Mouse (Mus musculus): ENCODE results near the gene Mpz.

Gene Mpz

DNA sequence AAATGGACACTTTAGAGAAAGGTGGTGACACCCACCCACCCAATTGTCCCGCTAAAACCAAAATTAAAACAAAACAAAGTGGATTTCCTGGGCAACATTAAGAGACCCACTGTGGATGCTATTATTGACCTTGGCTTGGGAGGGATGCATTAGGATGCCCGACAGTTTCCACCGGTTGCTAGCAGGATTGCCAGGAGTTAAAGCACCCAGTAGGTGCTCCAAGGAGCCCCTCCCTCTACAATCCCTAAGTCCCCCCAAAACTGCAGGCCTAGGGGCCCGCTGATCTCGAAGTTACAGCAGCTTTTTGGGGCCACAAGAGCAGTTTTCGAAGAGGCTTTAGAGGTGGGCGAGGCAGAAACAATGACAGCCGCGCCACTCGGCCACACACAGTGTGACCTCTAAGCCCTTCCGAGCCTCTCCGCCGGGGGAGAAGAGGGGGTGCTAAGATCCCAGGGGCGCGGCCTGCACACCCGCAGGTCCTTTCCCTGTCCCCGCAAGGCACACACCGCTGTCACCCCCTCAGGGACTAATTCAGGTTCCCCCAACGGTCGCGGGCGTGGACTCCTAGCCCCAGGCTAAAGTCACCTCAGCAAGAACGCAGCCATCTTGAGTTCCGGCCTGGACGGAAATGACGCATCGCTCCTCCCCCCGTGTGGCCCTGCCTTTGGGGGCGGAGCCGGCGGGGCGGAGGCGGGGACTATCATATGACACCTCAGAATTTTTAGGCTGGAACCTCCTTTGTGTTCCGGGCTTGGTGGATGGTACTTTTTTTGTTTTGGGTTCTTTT lies at the start of gene Mpz, which contains the start of gene Sdhc:
Gene Mpz (plus strand): TSS at position 738 of the 787 bp plus-strand sequence.
Gene Sdhc (minus strand): TSS at position 630 of the 787 bp plus-strand sequence.
- peak; percentile 90 to 95 for DNase-seq (ENCODE audit: low spot score in 2 of 2)

DNA sequence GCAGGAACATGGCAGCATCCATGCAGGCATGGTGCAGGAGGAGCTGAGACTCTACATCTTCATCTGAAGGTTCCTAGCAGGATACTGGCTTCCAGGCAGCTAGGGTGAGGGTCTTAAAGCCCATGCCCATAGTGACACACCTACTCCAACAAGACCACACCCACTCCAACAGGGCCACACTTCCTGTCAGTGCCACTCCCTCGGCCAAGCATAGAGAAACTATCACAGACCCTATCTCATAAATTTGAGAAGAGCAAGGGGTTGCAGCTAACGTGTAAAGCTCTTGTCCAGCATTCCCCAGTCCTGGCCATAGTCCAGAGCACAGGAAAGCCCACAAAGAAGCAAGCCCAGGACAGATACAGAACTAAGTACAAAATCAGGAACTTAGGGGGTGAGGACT lies 49.5 kb upstream of the Mpz start:
- no peak for DNase-seq (ENCODE audit: low spot score in 2 of 2)

DNA sequence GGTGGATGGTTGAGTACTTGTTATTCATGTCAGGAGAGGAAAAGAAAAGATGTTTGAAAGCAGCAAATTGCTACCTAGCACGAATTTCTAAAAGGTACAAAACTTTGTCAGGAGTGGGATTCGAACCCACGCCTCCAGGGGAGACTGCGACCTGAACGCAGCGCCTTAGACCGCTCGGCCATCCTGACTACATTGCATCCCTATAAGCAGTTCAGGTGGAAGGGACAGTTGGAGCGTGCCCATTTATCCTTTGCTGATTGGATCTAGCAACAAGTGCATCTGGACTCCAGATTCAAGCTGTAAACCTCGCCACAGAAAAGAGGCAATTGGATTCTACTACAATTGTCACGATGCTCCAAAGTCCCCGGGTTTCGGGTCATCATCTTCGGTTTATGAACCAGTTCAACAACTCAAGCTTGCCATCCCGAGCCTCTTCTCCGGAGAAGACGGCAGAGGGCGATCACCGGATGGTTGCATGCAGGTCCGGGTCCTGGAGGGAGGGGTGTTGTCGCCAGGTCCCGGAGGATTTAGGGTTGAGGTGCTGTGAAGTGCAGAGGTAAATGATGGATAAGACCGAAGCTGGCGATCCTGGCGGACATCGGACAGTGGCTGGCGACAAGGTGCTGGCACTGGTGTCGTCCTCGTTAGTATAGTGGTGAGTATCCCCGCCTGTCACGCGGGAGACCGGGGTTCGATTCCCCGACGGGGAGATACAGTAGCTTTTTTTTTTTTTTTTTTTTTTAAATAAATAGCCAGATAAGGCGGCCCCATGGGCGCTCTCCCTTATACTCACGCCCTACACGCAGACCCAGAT lies 48.6 kb upstream of the Mpz start:
- DNase-seq (ENCODE audit: low spot score in 2 of 2): peak; percentile 83 to 92

DNA sequence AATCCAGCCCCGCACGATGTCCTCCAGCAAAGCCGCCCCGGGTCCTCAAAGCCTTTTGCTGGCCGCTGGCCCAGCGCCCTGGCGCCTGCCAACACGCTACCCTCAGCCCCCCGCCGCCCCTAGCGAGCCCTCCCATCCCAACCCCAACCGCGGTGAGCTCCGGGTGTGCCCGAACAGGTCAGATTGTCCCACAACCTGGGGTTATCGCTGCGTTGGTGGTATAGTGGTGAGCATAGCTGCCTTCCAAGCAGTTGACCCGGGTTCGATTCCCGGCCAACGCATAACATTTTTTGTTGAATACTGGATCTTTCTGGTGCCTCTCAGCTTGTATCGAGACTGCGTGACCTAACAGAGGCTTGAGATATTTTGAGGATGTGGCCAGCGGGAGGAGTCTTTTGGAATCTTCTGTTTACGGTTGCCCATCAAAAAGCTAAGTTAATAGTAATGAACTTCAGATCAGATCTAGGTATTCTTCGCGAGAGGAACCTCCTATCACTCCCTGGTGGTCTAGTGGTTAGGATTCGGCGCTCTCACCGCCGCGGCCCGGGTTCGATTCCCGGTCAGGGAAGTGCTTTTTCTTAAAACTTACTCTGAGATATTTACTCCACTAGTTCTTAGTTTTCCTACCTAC lies 47.8 kb upstream of the Mpz start:
- DNase-seq (ENCODE audit: low spot score in 2 of 2): peak; percentile 82 to 89

DNA sequence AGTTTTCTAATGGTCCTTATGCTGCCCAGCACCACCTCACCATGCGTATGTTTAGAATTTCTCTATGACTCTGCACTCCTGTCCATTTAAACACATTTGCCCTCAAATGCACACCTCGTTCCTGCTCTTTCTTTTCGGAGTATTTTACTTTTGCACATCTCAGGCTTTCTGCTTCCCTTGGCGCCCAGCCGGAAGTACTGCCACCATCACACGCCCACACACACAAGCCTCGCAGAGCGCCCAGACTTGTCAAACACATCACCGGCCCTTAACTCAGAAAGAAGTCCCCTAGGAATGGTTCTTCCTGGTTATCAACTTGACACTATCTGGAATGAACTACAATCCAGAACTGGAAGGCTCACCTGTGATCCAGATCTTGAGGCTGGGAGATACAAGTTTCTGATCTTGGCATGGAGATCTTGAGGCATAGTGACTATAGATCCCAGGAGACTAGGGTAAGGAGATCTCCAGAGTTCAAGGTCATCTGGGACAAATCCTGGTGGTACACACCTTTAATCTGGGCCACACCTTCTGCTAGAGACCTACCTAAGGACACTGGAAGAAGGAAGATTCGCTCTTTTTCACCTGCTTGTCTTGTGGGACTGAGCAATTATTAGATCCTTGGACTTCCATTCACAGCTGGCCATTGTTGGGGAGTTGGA lies 47.2 kb upstream of the Mpz start:
- DNase-seq (ENCODE audit: low spot score in 2 of 2): no peak

DNA sequence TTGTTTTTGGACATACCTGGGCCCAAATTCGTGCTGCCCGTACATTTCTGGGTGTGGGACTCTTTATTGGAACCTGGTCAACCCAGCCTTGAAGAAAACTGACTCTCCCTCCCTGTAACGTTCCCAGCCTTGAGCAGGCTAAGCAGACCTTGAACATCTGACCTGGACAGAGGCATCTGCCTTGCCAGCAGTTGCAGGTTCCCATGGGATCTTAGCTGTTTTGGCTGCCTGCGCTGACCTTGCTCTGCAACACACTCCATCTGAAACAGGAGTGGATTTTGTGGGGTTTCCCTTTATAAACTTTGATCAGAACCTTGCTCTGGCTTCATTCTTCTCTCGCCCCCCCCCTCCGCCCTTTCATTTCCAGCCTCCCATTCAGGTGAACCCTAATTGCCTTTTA lies 45.3 kb upstream of the Mpz start:
- DNase-seq (ENCODE audit: low spot score in 2 of 2): no peak

DNA sequence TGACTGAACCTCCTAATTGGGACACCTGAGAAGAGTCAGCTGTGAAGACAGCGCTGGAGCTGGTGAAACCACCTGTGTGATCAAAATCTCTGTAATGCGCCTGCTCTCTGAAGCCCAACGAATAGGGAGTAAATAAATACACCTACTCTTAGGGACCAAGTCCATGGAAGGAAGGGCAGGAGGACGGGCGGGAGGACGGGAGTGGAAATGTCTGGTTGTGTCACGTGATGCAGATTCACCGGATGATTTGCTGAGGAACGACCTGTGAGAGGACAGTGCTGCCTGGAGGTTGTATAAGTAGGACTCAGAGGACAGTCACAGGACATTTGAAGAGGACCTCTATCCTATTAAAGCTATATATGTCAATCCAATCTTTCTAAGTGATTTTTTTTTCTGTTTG lies 40.9 kb upstream of the Mpz start:
- DNase-seq (ENCODE audit: low spot score in 2 of 2): no peak

DNA sequence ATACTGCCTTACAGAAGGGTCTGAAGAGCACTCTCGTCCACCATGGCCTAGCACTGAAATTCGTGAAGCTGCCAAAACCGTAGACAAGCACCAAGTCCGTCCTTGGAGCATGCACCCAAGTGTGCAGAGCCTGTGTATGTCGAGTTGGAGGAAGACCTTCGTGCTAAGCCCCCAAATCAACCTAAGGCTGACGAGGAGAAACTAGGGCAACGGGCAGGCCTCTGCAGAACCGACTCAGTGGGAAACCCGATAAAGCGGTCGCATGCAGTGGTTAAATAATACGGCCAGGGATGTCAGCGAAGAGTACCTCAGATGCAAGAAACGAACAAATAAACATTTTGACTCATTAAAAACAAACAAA lies 39.9 kb upstream of the Mpz start:
- DNase-seq (ENCODE audit: low spot score in 2 of 2): peak in 1 of 2 experiments; percentile 23

DNA sequence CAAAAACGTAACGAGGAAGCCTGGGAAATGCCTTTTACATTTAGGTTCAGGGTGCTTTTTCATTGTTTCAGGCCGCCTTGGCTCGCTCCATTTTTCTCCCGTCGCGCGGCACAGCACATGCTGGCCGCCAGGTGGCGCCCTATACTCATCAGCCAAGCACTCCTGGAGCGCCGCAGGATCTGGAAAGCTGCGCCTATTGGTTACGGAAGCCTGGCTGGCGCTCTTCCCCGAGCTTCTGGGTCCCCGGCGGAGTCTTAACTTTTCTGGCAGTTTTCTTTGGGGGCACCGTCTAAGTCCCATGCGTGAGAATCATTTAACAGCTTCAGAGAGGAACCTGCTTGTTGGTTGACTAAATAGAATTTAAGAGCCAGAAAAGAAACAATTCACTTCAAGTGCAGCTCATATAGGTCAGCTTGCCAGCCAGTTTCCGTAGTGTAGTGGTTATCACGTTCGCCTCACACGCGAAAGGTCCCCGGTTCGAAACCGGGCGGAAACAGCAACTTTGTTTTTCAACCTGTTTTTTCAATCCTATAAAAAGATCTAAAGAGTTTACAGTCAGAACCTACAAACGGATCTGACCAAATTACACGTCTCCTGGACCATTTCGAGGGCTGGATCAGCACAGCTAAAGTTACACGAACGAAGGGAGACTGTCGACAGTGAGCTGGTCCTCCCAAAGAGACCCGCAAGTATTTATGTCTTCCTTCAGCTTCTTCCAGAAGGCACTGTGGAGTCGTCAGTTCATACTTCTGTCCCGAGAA lies 39.3 kb upstream of the Mpz start:
- DNase-seq (ENCODE audit: low spot score in 2 of 2): peak; percentile 89 to 94

DNA sequence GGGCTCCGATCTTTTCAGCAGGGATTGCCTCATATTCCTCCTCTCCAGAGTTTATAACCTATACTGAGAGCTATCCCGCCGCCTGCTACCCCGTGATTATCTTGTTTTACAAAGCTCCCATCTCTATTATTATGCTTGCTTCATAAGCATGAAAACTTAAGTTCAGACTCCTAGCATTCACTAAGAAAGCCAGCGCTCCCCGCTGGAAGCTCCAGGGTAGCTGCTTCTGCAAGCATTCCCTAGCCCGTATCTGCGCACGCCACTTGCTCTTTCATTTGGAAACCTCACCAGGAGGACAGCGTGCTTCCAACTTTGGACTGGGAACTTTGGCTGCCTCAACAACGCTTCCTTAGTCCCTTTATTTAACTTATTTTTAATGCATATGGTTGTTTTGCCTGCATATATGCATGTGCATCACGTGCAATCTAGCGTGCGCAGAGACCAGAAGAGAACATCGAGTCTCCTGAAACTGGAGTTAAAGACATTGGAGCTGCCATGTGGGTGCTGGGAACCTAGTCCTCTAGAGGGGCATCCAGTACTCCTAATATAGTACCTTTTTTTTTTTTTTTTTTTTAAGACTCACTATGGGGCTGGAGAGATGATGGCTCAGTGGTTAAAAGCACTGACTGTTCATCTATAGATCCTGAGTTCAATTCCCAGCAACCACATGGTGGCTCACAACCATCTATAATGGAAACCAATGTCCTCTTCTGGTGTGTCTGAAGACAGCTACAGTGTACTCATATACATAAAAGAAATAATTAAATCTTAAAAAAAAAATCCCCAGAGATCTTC lies 38.5 kb upstream of the Mpz start:
- peak in 1 of 2 experiments; percentile 42 for DNase-seq (ENCODE audit: low spot score in 2 of 2)

DNA sequence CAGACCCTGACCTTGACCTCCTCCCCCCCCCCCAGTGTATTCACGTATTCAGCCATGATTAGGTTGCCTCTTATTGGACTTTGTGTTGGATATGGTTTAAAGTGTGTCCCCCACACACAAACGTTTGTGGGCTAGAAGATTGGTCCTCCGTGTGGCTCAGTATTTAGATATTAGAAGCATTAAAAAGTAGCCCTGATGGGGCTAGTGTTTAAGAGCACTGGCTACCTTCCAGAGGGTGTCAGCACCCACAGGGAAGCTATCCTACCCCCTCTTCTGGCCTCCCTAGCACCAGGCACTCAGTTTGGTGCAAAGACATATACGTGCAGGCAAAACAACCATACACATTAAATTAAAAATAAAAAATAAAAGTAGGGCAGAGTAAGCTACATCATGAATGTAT lies 37.5 kb upstream of the Mpz start:
- no peak for DNase-seq (ENCODE audit: low spot score in 2 of 2)

DNA sequence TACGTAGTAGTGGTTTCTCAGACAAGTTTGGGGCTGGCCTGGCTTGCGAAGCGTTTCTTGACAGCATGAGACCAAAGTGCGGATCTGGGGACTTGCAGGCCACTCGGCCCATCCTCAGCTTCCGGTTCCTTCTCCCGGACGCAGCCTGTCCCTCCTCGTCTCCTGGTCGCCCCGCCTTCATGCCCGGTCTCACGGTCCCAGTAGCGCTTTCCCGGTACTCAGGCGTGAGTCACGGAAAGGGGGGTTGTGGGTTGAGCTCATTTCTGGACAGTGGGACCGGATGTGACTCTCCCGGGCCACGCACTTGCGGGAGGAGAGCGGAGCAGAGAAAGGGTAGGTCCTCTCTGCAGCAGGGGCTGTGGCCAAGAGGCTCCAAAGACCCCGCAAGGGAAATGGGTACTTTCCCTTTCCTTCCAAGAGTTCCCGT lies 36.6 kb upstream of the Mpz start, which contains the start of gene Cfap126:
Gene Cfap126 (plus strand): TSS at position 46 of the 427 bp plus-strand sequence.
- peak in 1 of 2 experiments; percentile 29 for DNase-seq (ENCODE audit: low spot score in 2 of 2)

DNA sequence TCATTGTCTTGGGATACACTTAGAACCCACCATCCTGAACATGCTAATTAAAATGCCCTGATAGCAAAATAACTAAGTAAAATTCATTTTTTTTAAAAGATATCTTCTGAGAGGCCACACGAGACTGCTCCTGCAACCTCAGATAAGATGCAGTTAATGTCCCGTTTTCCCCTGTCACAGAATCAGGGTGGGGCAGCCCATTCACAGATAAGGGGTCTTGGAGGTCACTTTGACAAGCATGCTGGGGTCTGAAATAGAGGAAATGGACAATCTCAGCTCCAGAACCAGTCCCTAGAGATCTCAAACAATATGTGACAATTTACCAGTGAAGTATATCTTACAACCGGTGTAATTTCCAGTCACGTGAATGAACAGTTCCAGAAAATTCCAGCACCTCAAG lies 34.2 kb upstream of the Mpz start:
- DNase-seq (ENCODE audit: low spot score in 2 of 2): no peak

DNA sequence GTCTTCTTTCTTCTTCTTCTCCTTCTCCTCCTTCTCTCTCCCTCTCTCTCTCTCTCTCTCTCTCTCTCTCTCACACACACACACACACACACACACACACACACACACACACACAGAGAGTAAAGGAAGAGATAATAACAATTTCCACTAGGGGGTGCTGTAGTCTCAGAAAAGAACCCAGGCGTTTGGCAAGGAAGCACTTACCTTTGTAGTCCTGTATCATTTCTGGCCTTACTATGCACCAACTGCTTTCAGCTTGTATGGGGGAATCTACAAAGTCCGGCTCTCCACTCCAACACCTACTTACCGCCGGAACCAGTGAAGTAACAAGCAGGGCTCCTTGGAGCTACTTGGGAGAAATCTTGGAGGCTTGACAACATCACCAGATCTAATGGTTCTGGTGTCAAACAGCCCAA lies 32.2 kb upstream of the Mpz start:
- DNase-seq (ENCODE audit: low spot score in 2 of 2): peak in 1 of 2 experiments; percentile 32

DNA sequence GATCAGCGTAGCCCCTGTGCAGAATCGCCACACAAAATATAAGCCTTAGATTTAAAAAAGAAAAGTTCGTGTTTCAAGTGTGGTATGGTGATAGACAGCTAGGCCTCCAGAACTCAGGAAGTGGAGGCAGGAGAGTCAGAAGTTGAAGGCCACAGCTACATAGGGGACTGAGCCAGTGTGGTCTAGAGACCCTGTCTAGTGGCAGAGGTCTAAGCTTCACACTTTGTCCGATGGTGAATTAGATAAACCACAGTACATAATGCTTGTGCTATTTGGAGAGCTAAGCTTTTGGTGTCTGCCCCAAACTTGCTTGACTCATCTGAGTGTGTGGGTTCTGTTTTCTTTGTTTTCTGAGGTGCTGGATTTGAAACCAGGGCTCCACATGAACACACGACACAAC lies 31.5 kb upstream of the Mpz start:
- DNase-seq (ENCODE audit: low spot score in 2 of 2): no peak

DNA sequence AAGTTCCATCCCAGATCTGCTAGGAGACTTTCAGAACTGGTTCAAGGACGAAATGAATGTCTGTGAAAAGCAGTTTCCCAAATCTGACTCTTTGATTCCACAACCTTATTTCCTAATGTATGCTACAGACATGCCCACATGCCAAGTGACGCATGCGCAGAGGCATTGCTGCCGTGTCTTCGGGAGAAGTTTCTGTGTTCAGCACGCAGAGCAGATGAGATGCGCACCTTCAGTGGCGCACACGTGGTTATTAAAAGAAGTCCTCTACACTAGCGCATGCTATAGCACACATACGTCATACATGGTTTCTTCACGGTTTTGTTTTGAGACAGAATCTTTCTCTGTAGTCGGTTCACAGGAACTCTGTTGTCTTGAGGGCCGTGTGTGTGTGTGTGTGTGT lies 31.1 kb upstream of the Mpz start:
- DNase-seq (ENCODE audit: low spot score in 2 of 2): no peak

DNA sequence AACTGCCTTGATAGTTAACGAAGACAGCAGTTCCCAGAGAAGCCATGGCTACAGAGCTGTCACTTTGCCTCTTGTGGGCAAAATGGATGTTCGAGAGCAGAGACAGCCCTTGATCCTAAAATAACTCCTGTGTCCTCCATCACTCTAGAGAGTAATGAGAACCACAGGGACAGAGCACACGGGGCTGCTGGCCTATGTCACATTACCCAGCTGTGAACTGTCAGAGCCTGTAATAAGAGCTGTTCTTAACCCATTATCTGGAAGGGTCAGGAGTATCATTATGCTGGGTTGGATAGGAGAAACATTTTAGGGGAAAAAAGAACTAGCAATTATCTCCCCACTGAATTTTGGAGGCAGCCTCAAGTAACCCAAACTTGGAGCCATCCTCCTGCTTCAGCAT lies 29.6 kb upstream of the Mpz start:
- no peak for DNase-seq (ENCODE audit: low spot score in 2 of 2)

DNA sequence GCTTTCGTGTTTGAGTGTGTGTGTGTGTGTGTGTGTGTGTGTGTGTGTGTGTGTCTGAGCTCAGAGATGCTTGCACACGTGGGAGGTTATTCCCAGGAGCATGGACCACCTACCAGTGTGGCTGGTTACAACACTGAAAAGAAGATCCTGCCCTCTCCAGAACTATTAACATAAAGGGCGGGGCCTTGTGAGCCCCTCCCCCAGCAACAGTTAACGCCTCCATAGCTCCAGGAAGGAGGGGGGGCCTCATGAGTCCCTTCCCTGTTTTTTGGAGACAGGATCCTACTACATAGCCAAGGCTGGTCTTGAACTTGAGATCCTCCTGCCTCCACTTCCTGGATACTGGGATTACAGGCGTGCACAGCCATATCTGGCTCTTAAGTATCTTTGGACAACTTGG lies 28.7 kb upstream of the Mpz start:
- DNase-seq (ENCODE audit: low spot score in 2 of 2): no peak

DNA sequence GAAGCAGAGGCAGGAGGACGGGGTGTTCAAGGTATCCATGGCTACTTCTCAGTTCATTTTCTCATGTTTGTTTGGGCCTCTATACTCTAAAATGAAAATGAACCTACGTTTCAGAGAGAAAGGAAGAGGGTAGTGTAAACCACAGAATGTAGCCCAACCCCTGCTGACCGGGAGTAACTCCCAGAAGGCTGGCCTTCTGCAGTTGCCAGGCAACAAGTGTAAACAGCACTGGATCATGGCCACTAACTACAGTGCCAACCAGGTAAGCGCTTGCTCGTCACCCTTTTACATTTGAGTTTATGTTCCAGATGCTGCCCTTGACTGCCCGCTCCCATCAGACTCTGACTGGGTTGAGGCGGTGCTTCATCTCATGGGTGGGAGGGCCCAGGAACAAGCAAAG lies 27.6 kb upstream of the Mpz start:
- DNase-seq (ENCODE audit: low spot score in 2 of 2): no peak

DNA sequence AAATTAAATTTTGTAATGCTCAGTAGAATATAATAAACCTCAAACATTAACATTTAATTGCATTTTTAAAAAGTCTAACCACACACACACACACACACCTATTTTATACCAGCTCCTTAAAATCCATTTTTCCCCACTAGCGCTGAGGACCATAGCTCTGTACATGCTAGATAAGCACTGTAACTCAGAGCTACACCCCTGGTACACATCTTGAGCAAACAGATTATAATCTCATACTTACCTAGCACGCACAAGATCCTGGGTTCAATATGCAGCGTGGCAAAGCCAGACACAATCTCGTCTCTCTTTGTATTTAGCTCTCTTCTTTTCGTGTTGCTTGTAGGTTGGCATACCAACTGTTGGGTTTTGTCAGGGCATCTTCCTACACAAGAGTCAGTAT lies 26.1 kb upstream of the Mpz start:
- DNase-seq (ENCODE audit: low spot score in 2 of 2): no peak
